ENCODE assay signal across 12 mouse cellular contexts in genomic region chr13:28257228-28257627, GRCm38 (mm10). TPM values are rescaled to one million over a fixed set of nuclear protein-coding genes. Genes with fewer than 3 reads are reported as not detected.
DNase-seq lines count a peak whose midpoint lies in the region; ATAC-seq lines count a peak whose summit lies in the region.
"Had no signal": no experiment of that assay in that cellular context is flagged by ENCODE, and none has a peak within 500 bp of the region (broad histone marks: within the 10 kb centered on the region; RNA-seq: fewer than 3 reads in every experiment).

Gene Gm11361 (plus strand): TSS chr13:28257528.

- no peak within 1 kb of the TSS for H3K27ac ChIP-seq in heart, embryonic 12.5 days (ENCODE audit: poor library complexity, severe bottlenecking)
- no peak within 1 kb of the TSS for H3K27ac ChIP-seq in hindbrain, embryonic 10.5 days
- no peak within 1 kb of the TSS for H3K27ac ChIP-seq in midbrain, embryonic 11.5 days (ENCODE audit: low read depth, low read length)
- H3K27ac ChIP-seq: embryonic facial prominence, embryonic 13.5 days; hindbrain, embryonic 15.5 days; liver, embryonic 15.5 days had no signal

- no peak within 1 kb of the TSS for H3K4me2 ChIP-seq in heart, embryonic 12.5 days
- H3K4me2 ChIP-seq in midbrain, embryonic 11.5 days = no peak within 1 kb of the TSS
- H3K4me2 ChIP-seq: embryonic facial prominence, embryonic 13.5 days; hindbrain, embryonic 15.5 days; liver, embryonic 15.5 days had no signal

- H3K4me3 ChIP-seq in heart, embryonic 12.5 days = no peak within 1 kb of the TSS
- H3K4me3 ChIP-seq in hindbrain, embryonic 10.5 days = no peak within 1 kb of the TSS
- H3K4me3 ChIP-seq in midbrain, embryonic 11.5 days (ENCODE audit: low read depth, low read length) = no peak within 1 kb of the TSS
- H3K4me3 ChIP-seq: embryonic facial prominence, embryonic 13.5 days; hindbrain, embryonic 15.5 days; liver, embryonic 15.5 days had no signal

- no peak for ATAC-seq in heart, embryonic 12.5 days (ENCODE audit: insufficient number of reproducible peaks, low FRiP score)
- ATAC-seq in activated CD4-positive, CD25-positive, alpha-beta regulatory T cell, adult 4 months = no peak
- no peak for ATAC-seq in midbrain, embryonic 11.5 days (ENCODE audit: low FRiP score)

- H3K9ac ChIP-seq in heart, embryonic 12.5 days = no peak within 1 kb of the TSS
- no peak within 1 kb of the TSS for H3K9ac ChIP-seq in midbrain, embryonic 11.5 days (ENCODE audit: low read length)
- H3K9ac ChIP-seq: embryonic facial prominence, embryonic 13.5 days; hindbrain, embryonic 15.5 days; liver, embryonic 15.5 days had no signal

- H3K9me3 ChIP-seq in heart, embryonic 12.5 days (replicated peaks) = no peaks in the 10 kb centered on the region
- no peaks in the 10 kb centered on the region for H3K9me3 ChIP-seq in hindbrain, embryonic 10.5 days
- no peaks in the 10 kb centered on the region for H3K9me3 ChIP-seq in midbrain, embryonic 11.5 days (ENCODE audit: control insufficient read depth, low read length)
- H3K9me3 ChIP-seq: embryonic facial prominence, embryonic 13.5 days; hindbrain, embryonic 15.5 days; liver, embryonic 15.5 days had no signal

- no peak for DNase-seq in heart, postnatal 14 days
- DNase-seq in gastrocnemius, postnatal 10 days = no peak
- DNase-seq in left cerebral cortex, adult 8-10 months (ENCODE audit: low spot score in 2 of 2) = no peak
- no peak for DNase-seq in hindbrain, embryonic 10.5 days (ENCODE audit: low spot score)
- DNase-seq in midbrain, embryonic 11.5 days (ENCODE audit: low spot score, missing footprints) = no peak
- no peak for DNase-seq in neural tube, embryonic 10.5 days (ENCODE audit: extremely low spot score, low spot score)
- DNase-seq: kidney, postnatal 25 days had no signal

- H3K36me3 ChIP-seq in heart, embryonic 12.5 days = no peaks in the 10 kb centered on the region
- no peaks in the 10 kb centered on the region for H3K36me3 ChIP-seq in hindbrain, embryonic 10.5 days
- H3K36me3 ChIP-seq in midbrain, embryonic 11.5 days (ENCODE audit: control insufficient read depth, insufficient read depth, low read length) = no peaks in the 10 kb centered on the region
- H3K36me3 ChIP-seq: embryonic facial prominence, embryonic 13.5 days; hindbrain, embryonic 15.5 days; liver, embryonic 15.5 days had no signal

- H3K27me3 ChIP-seq in heart, embryonic 12.5 days (replicated peaks) = no peaks in the 10 kb centered on the region
- H3K27me3 ChIP-seq in hindbrain, embryonic 10.5 days (ENCODE audit: insufficient read depth, poor library complexity, severe bottlenecking) = no peaks in the 10 kb centered on the region
- H3K27me3 ChIP-seq in midbrain, embryonic 11.5 days (ENCODE audit: control insufficient read depth, insufficient read depth, low read length) = no peaks in the 10 kb centered on the region
- H3K27me3 ChIP-seq: embryonic facial prominence, embryonic 13.5 days; hindbrain, embryonic 15.5 days; liver, embryonic 15.5 days had no signal

- no peaks in the 10 kb centered on the region for H3K4me1 ChIP-seq in heart, embryonic 12.5 days (replicated peaks)
- no peaks in the 10 kb centered on the region for H3K4me1 ChIP-seq in hindbrain, embryonic 10.5 days (replicated peaks)
- no peaks in the 10 kb centered on the region for H3K4me1 ChIP-seq in midbrain, embryonic 11.5 days (ENCODE audit: control insufficient read depth, insufficient read depth, low read length)
- H3K4me1 ChIP-seq: embryonic facial prominence, embryonic 13.5 days; hindbrain, embryonic 15.5 days; liver, embryonic 15.5 days had no signal

- intact Hi-C loops in heart, postnatal 14 days (cut with DNase I) = no loop called here

- WGBS in heart, embryonic 12.5 days = 90% methylated on average over 3 of the region's 3 CpGs
- 97% methylated on average over 3 of the region's 3 CpGs for WGBS in hindbrain, embryonic 10.5 days
- WGBS in midbrain, embryonic 11.5 days = 96% methylated on average over 3 of the region's 3 CpGs

RNA-seq across cellular contexts. Expression of gene Gm11361, which starts in this region (rescaled TPM):
- 10 to 100 TPM; 70.7 to 78.0 TPM for total RNA-seq in heart, postnatal 14 days (2021)
- 1.5 and 1.7 TPM in 2 replicates for polyA plus RNA-seq in heart, embryonic 12.5 days (2016; fragmentation: Nextera tagmentation; extraction: Ambion mirVana)
- polyA plus RNA-seq in activated CD4-positive, CD25-positive, alpha-beta regulatory T cell, adult 4 months (2017; shearing (Covaris generic)) = 10 to 100 TPM; 32.9 to 38.9 TPM
- total RNA-seq in gastrocnemius, postnatal 10 days (2021) = 100 to 1,000 TPM; 102 to 150 TPM
- total RNA-seq in left cerebral cortex, adult 8-10 months (2022) = 10 to 100 TPM; 66.5 to 80.8 (median 73.3) TPM
- 1.8 and 3.1 TPM in 2 replicates for polyA plus RNA-seq in hindbrain, embryonic 10.5 days (2016; fragmentation: Nextera tagmentation; extraction: Ambion mirVana)
- 2.1 and 3.9 TPM in 2 replicates for polyA plus RNA-seq in midbrain, embryonic 11.5 days (2014; fragmentation: Nextera tagmentation; extraction: Ambion mirVana)
